20 mouse cellular contexts compared by ENCODE assay signal in the genomic region with DNA sequence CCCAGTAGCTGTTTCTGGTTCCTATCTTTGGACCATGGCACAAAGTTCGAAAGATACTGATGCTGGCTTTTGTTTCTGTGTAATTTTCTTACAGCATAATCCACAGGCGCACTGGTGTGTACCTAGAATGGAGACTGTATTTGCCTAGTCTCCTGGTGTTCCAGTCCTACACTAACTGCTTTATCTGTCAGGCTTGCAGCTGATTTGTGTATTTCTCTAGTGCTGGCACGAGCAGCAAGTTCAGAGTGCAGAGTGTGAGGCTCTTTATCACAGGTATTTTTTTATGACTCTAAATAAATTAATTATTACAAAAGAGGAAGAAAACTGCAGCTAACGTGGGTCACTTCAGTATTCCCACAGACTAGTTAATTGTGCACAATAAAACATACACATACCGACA.
"Had no signal": no experiment of that assay in that cellular context is flagged by ENCODE, and none has a peak within 500 bp of the region (broad histone marks: within the 10 kb centered on the region; RNA-seq: fewer than 3 reads in every experiment).

No protein-coding gene starts in this region.

- DNase-seq: liver, postnatal 0 days; lung, adult 2 months; lung, postnatal 14 days; lung, postnatal 36 days; midbrain, embryonic 14.5 days; retina, postnatal 1 day; right cerebral cortex, adult 18-20 months; right cerebral cortex, postnatal 25 days; right cerebral cortex, postnatal 4 days; spleen, adult 18-20 months; thymus, adult 18-20 months; thymus, postnatal 14 days; thymus, postnatal 36 days had no signal

- ATAC-seq: liver, postnatal 0 days; lung, postnatal 0 days had no signal

- H3K36me3 ChIP-seq: liver, embryonic 15.5 days; lung, embryonic 15.5 days; midbrain, embryonic 12.5 days; neural tube, embryonic 12.5 days had no signal

- H3K4me2 ChIP-seq: liver, embryonic 15.5 days; lung, embryonic 15.5 days; midbrain, embryonic 12.5 days; neural tube, embryonic 12.5 days had no signal

- H3K27me3 ChIP-seq: liver, embryonic 15.5 days; lung, embryonic 15.5 days; megakaryocyte, embryonic 14.5 days; midbrain, embryonic 12.5 days; neural tube, embryonic 12.5 days had no signal

- H3K9me3 ChIP-seq: liver, embryonic 15.5 days; lung, embryonic 15.5 days; megakaryocyte, embryonic 14.5 days; midbrain, embryonic 12.5 days; neural tube, embryonic 12.5 days had no signal

- H3K27ac ChIP-seq: liver, embryonic 15.5 days; lung, embryonic 15.5 days; macrophage; midbrain, embryonic 12.5 days; neural tube, embryonic 12.5 days had no signal

- H3K9ac ChIP-seq: liver, embryonic 15.5 days; liver, postnatal 0 days; lung, embryonic 15.5 days; midbrain, embryonic 12.5 days; neural tube, embryonic 12.5 days had no signal

- H3K4me1 ChIP-seq: liver, embryonic 15.5 days; neural tube, embryonic 12.5 days had no signal

- H3K4me3 ChIP-seq: liver, embryonic 15.5 days; lung, embryonic 15.5 days; megakaryocyte, embryonic 14.5 days; midbrain, embryonic 12.5 days; neural tube, embryonic 12.5 days had no signal
